Mouse (Mus musculus) left cerebral cortex, adult 11 months (tissue): ENCODE results near the gene Slfn14.
A peak's percentile ranks its signal among the peaks of the same experiment; 100 is the strongest.
"Not testable (repeated sequence)": the region's sequence is repeated elsewhere in the genome, so short reads cannot be mapped to it uniquely, and the experiment has no call there.

Experiments used
- DNase-seq: peaks from one replicate; pipeline ENCODE4 v3.0.0; 2022; ENCODE audit warnings: low spot score

Gene Slfn14

GRCm38 (mm10) chr11:83282084-83282483 is 4.4 kb downstream of the Slfn14 start:
- no peak for DNase-seq

- no peak for DNase-seq
Observed at GRCm38 (mm10) chr11:83279691-83280090, 6.8 kb downstream of the Slfn14 start.

GRCm38 (mm10) chr11:83279024-83279423 is 7.5 kb downstream of the Slfn14 start:
- no peak for DNase-seq

- no peak for DNase-seq
Observed at GRCm38 (mm10) chr11:83276251-83276650, 10.3 kb downstream of the Slfn14 start.

- DNase-seq: no peak
Observed at GRCm38 (mm10) chr11:83271951-83272843, 14.3 kb downstream of the Slfn14 start.

GRCm38 (mm10) chr11:83271151-83271950 is 15.2 kb downstream of the Slfn14 start:
- peak; percentile 78 for DNase-seq

GRCm38 (mm10) chr11:83270842-83271150 is 15.7 kb downstream of the Slfn14 start:
- DNase-seq: no peak

GRCm38 (mm10) chr11:83263146-83263545 is 23.4 kb downstream of the Slfn14 start:
- DNase-seq: no peak

GRCm38 (mm10) chr11:83262673-83263072 is 23.9 kb downstream of the Slfn14 start:
- DNase-seq: no peak

- not testable (repeated sequence) for DNase-seq
Observed at GRCm38 (mm10) chr11:83257211-83257610, 29.3 kb downstream of the Slfn14 start.

- DNase-seq: no peak
Observed at GRCm38 (mm10) chr11:83239811-83240210, 46.7 kb downstream of the Slfn14 start.

GRCm38 (mm10) chr11:83238389-83238788 is 48.1 kb downstream of the Slfn14 start:
- DNase-seq: no peak

- not testable (repeated sequence) for DNase-seq
Observed at GRCm38 (mm10) chr11:83237390-83237789, 49.1 kb downstream of the Slfn14 start.

- not testable (repeated sequence) for DNase-seq
Observed at GRCm38 (mm10) chr11:83233621-83234020, 52.9 kb downstream of the Slfn14 start.

- no peak for DNase-seq
Observed at GRCm38 (mm10) chr11:83230966-83231365, 55.6 kb downstream of the Slfn14 start.

- no peak for DNase-seq
Observed at GRCm38 (mm10) chr11:83227926-83228723, 58.4 kb downstream of the Slfn14 start.

- DNase-seq: no peak
Observed at GRCm38 (mm10) chr11:83225371-83225960, 61.1 kb downstream of the Slfn14 start.
